Mouse (Mus musculus): ENCODE measurements around the gene Nphs2. TPM values are rescaled to one million over a fixed set of nuclear protein-coding genes. Genes with fewer than 3 reads are reported as not detected.
"Not testable (repeated sequence)": the region's sequence is repeated elsewhere in the genome, so short reads cannot be mapped to it uniquely, and the experiment has no call there.

Nphs2 gene
- not detected in 2 replicates for polyA plus RNA-seq (2015; fragmentation: Nextera tagmentation; extraction: Ambion mirVana)

DNA sequence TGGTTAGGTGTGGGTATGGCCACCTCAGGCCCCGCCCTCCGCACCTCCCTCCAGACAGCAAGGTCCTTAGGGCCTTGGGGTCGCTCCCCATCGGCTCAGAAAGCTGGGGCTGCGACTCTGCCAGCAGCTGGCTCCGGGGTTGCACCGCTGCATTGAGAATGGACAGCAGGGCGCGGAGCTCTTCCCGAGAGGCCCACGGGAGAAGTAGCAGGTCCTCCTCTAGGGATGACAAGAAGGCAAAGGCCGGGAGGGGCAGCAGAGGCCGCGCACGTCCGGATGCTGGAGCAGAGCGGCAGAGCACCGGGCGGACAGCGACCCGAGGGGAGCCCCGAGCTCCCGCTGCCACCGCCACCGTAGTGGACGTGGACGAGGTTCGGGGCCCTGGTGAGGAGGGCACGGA is at the start of gene Nphs2:
Gene Nphs2 (plus strand): TSS at position 98 of the 400 bp plus-strand sequence.
- H3K36me3 ChIP-seq: no peaks in the 10 kb centered on the region
- DNase-seq (no peak), ATAC-seq (ENCODE audit: low read depth) (no peak)
- peaks cover 59% of the 10 kb centered on the region for H3K27me3 ChIP-seq
- no peak within 1 kb of the TSS for H3K9ac ChIP-seq
- peak within 1 kb of the TSS; percentile 22; the same call in 1 of the 2 replicates for H3K4me3 ChIP-seq (replicated peaks)
- 8% methylated on average over 29 of the region's 29 CpGs for WGBS (ENCODE audit: insufficient replicate concordance)
- 0 out of 2 replicates have a peak, but pooled peaks cover 3% of the 10 kb centered on the region for H3K4me1 ChIP-seq (replicated peaks)
- no peaks in the 10 kb centered on the region for H3K9me3 ChIP-seq (replicated peaks)
- no peak within 1 kb of the TSS for H3K27ac ChIP-seq
- peak within 1 kb of the TSS; percentile 45 for H3K4me2 ChIP-seq

DNA sequence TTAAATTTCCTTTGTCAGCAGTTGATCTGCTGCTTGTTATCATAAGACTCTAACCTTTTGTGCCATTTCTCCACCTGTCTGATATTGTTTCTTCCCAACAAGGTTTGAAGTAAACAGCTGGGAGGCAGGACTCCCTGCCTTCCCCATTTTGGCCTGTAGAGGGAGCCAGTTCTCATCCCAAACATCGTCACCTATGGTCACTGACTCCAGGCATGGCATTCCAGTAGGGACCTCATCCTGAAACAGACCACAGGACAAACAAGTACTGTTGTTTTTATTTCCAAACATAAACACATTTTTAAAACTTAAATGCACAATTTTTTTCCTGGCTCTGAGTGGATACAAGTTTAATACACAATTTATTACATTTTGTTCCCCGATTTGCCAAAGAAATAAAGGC is 47.2 kb upstream of the Nphs2 start:
- ATAC-seq (ENCODE audit: low read depth) (no peak), DNase-seq (peak; percentile 33)
- no peaks in the 10 kb centered on the region for H3K36me3 ChIP-seq
- no peak overlapping the region for H3K4me3 ChIP-seq (replicated peaks)
- no peak overlapping the region for H3K27ac ChIP-seq
- H3K4me1 ChIP-seq (replicated peaks): no peaks in the 10 kb centered on the region
- no peaks in the 10 kb centered on the region; the same call in 1 of the 2 replicates for H3K27me3 ChIP-seq
- no peak overlapping the region for H3K9ac ChIP-seq
- H3K4me2 ChIP-seq: no peak overlapping the region
- H3K9me3 ChIP-seq (replicated peaks): no peaks in the 10 kb centered on the region
- 59% methylated on average over 2 of the region's 2 CpGs for WGBS (ENCODE audit: insufficient replicate concordance)

- no peak overlapping the region for H3K4me3 ChIP-seq (replicated peaks)
- no peak overlapping the region for H3K27ac ChIP-seq
- 76% methylated on average over 8 of the region's 8 CpGs for WGBS (ENCODE audit: insufficient replicate concordance)
- no peak for DNase-seq
- H3K27me3 ChIP-seq: no peaks in the 10 kb centered on the region; the same call in 1 of the 2 replicates
- H3K4me1 ChIP-seq (replicated peaks): no peaks in the 10 kb centered on the region
- no peak for ATAC-seq (ENCODE audit: low read depth)
- no peak overlapping the region for H3K4me2 ChIP-seq
- no peak overlapping the region for H3K9ac ChIP-seq
- no peaks in the 10 kb centered on the region for H3K36me3 ChIP-seq
- no peaks in the 10 kb centered on the region for H3K9me3 ChIP-seq (replicated peaks)
Observed at GRCm38 (mm10) chr1:156263946-156264345, 46.6 kb upstream of the Nphs2 start.

GRCm38 (mm10) chr1:156268546-156268945 is 42.0 kb upstream of the Nphs2 start:
- ATAC-seq (ENCODE audit: low read depth); H3K27ac ChIP-seq; H3K9me3 ChIP-seq (replicated peaks); H3K36me3 ChIP-seq; DNase-seq; H3K9ac ChIP-seq; H3K4me2 ChIP-seq; H3K27me3 ChIP-seq; H3K4me3 ChIP-seq (replicated peaks); H3K4me1 ChIP-seq (replicated peaks): not testable (repeated sequence)
- 49% methylated on average over 3 of the region's 3 CpGs for WGBS (ENCODE audit: insufficient replicate concordance)

DNA sequence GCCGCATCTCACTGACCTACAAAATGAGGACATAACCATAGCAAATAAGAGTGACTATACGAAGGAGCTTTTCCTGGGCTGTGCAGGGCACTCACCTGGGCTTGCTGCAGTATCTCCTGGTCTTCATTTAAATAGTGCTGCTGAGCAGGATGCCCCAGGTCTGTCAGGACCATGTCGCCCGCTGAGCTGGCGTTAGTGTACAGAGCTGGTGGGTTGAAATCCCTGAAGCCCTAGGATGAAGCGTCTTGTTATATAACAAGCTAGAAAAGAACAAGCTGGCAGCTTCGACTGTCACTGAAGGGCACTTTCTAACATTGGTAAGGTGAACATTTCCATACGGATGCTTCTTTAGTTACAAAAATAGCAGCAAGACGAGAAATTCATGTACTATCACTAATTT is 40.1 kb upstream of the Nphs2 start:
- WGBS (ENCODE audit: insufficient replicate concordance): 67% methylated on average over 9 of the region's 9 CpGs

DNA sequence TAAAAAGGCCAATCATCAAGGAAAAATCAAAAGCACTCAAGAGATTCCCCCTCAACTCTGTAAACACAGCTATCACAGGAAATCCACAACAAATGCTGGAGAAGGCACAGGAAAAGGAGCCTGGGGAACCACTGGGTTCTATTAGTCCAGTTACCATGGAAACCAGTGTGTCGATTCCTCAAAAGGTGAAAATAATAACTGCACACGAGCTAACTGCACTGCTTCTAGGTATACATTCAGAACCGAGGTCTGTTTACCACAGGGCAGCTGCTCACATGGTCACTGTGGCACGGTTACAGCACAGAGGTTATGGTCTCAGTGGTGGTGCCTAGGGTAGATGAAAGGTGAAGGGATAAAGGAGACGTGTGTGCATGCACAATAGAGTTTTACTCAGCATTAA is 38.9 kb upstream of the Nphs2 start:
- Histone ChIP-seq H3K9me3 (replicated peaks) (no peaks in the 10 kb centered on the region), H3K9ac (no peak overlapping the region), H3K36me3 (no peaks in the 10 kb centered on the region), H3K4me1 (replicated peaks) (no peaks in the 10 kb centered on the region), H3K4me3 (replicated peaks) (no peak overlapping the region), H3K4me2 (no peak overlapping the region), H3K27ac (no peak overlapping the region), H3K27me3 (no peaks in the 10 kb centered on the region; the same call in 1 of the 2 replicates)
- DNase-seq (no peak), ATAC-seq (ENCODE audit: low read depth) (no peak)
- 38% methylated on average over 5 of the region's 5 CpGs for WGBS (ENCODE audit: insufficient replicate concordance)

More for the DNA sequence above, 40.1 kb upstream of the Nphs2 start:
- Histone ChIP-seq H3K4me1 (replicated peaks) (no peaks in the 10 kb centered on the region), H3K27ac (no peak overlapping the region), H3K9me3 (replicated peaks) (no peaks in the 10 kb centered on the region), H3K4me3 (replicated peaks) (no peak overlapping the region), H3K36me3 (no peaks in the 10 kb centered on the region), H3K9ac (no peak overlapping the region), H3K27me3 (no peaks in the 10 kb centered on the region; the same call in 1 of the 2 replicates), H3K4me2 (no peak overlapping the region)
- no peak for DNase-seq
- no peak for ATAC-seq (ENCODE audit: low read depth)

- ATAC-seq (ENCODE audit: low read depth): no peak
- WGBS (ENCODE audit: insufficient replicate concordance): 53% methylated on average over 7 of the region's 7 CpGs
- Histone ChIP-seq H3K4me3 (replicated peaks) (no peak overlapping the region), H3K27ac (no peak overlapping the region), H3K4me1 (replicated peaks) (no peaks in the 10 kb centered on the region), H3K9me3 (replicated peaks) (no peaks in the 10 kb centered on the region), H3K4me2 (no peak overlapping the region), H3K9ac (no peak overlapping the region), H3K27me3 (no peaks in the 10 kb centered on the region), H3K36me3 (no peaks in the 10 kb centered on the region)
- DNase-seq: no peak
Observed at GRCm38 (mm10) chr1:156273647-156274046, 36.9 kb upstream of the Nphs2 start.

- no peak overlapping the region for H3K27ac ChIP-seq
- WGBS (ENCODE audit: insufficient replicate concordance): 52% methylated on average over 7 of the region's 7 CpGs
- ATAC-seq (ENCODE audit: low read depth): no peak
Observed at GRCm38 (mm10) chr1:156280131-156280530, 30.4 kb upstream of the Nphs2 start.

GRCm38 (mm10) chr1:156284207-156284606 is 26.3 kb upstream of the Nphs2 start:
- no peaks in the 10 kb centered on the region for H3K36me3 ChIP-seq
- WGBS (ENCODE audit: insufficient replicate concordance): 16% methylated on average over 10 of the region's 10 CpGs
- H3K27me3 ChIP-seq: no peaks in the 10 kb centered on the region
- H3K4me3 ChIP-seq (replicated peaks): no peak overlapping the region
- no peak for DNase-seq
- no peak overlapping the region for H3K9ac ChIP-seq
- H3K27ac ChIP-seq: no peak overlapping the region
- no peaks in the 10 kb centered on the region for H3K4me1 ChIP-seq (replicated peaks)
- H3K9me3 ChIP-seq (replicated peaks): no peaks in the 10 kb centered on the region
- no peak for ATAC-seq (ENCODE audit: low read depth)
- H3K4me2 ChIP-seq: no peak overlapping the region

More at GRCm38 (mm10) chr1:156280131-156280530, 30.4 kb upstream of the Nphs2 start:
- H3K4me2 ChIP-seq: no peak overlapping the region
- no peak for DNase-seq
- no peak overlapping the region for H3K9ac ChIP-seq
- H3K4me3 ChIP-seq (replicated peaks): no peak overlapping the region
- H3K9me3 ChIP-seq (replicated peaks): no peaks in the 10 kb centered on the region
- H3K4me1 ChIP-seq (replicated peaks): no peaks in the 10 kb centered on the region
- no peaks in the 10 kb centered on the region for H3K36me3 ChIP-seq
- H3K27me3 ChIP-seq: no peaks in the 10 kb centered on the region

- H3K36me3 ChIP-seq: no peaks in the 10 kb centered on the region
- no peak overlapping the region for H3K9ac ChIP-seq
- DNase-seq (no peak), ATAC-seq (ENCODE audit: low read depth) (no peak)
- H3K4me1 ChIP-seq (replicated peaks): no peaks in the 10 kb centered on the region
- H3K4me2 ChIP-seq: no peak overlapping the region
- no peak overlapping the region for H3K27ac ChIP-seq
- 34% methylated on average over 9 of the region's 9 CpGs for WGBS (ENCODE audit: insufficient replicate concordance)
- H3K9me3 ChIP-seq (replicated peaks): no peaks in the 10 kb centered on the region
- H3K4me3 ChIP-seq (replicated peaks): no peak overlapping the region
- H3K27me3 ChIP-seq: no peaks in the 10 kb centered on the region
Observed at GRCm38 (mm10) chr1:156284851-156285540, 25.5 kb upstream of the Nphs2 start.

DNA sequence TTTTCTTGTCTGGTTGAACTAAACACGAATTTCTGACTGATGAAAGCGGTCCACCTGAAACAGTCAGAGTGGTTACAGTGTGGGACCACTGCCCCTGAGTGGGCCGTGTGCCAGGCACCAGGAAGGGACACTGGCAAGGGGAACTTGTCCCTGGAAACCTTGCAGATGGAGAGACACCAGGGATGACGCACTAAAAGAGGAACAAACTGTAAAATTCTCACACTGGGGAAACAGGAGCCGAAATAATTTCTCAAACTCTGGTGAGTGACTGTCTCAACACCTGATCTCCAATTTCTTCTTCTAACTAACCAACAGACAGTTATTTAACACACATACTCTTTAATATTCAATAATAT is 25.0 kb upstream of the Nphs2 start:
- Histone ChIP-seq H3K9me3 (replicated peaks) (no peaks in the 10 kb centered on the region), H3K27ac (no peak overlapping the region), H3K4me2 (no peak overlapping the region), H3K4me1 (replicated peaks) (no peaks in the 10 kb centered on the region), H3K4me3 (replicated peaks) (no peak overlapping the region), H3K9ac (no peak overlapping the region), H3K27me3 (no peaks in the 10 kb centered on the region), H3K36me3 (no peaks in the 10 kb centered on the region)
- ATAC-seq (ENCODE audit: low read depth): no peak
- 44% methylated on average over 5 of the region's 5 CpGs for WGBS (ENCODE audit: insufficient replicate concordance)
- no peak for DNase-seq

- H3K36me3 ChIP-seq: no peaks in the 10 kb centered on the region
- H3K9ac ChIP-seq: no peak overlapping the region
- H3K27me3 ChIP-seq: no peaks in the 10 kb centered on the region
- ATAC-seq (ENCODE audit: low read depth) (no peak), DNase-seq (no peak)
- no peak overlapping the region for H3K4me2 ChIP-seq
- no peak overlapping the region for H3K27ac ChIP-seq
- H3K4me3 ChIP-seq (replicated peaks): no peak overlapping the region
- no peaks in the 10 kb centered on the region for H3K9me3 ChIP-seq (replicated peaks)
- no peaks in the 10 kb centered on the region for H3K4me1 ChIP-seq (replicated peaks)
- WGBS (ENCODE audit: insufficient replicate concordance): 53% methylated on average over 9 of the region's 9 CpGs
Observed at GRCm38 (mm10) chr1:156288556-156289221, 21.8 kb upstream of the Nphs2 start.

Measured in liver, embryonic 13.5 days (tissue).